Mouse (Mus musculus): ENCODE results near the gene Arhgap29.

Arhgap29 gene

DNA sequence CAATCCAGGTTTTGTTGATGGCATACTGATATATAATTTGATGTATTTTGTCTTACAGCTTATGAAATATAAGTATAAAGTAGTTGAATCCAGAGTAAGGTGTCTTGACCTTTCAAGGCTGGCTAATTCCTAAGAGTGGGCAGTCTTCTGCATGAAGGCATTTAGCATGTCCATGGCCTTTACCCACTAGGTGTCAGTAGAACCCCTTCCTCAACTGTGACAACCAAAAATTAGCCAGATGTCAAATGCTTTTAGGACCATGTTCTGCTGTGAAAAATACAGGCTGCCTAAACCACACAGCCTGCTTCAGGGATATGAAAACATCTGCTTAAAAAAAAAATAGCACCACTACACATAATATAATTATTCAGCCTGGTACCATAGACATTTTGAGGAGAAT is 11.8 kb downstream of the Arhgap29 start:
- TF ChIP-seq POU5F1 (IDR thresholded peaks at IDR 0.05; ENCODE audit: borderline replicate concordance, low read length) (no peak), NANOG (IDR thresholded peaks at IDR 0.05; ENCODE audit: borderline replicate concordance, low read length) (no peak), CTCF (conservative IDR thresholded peaks at IDR 0.05; ENCODE audit: low read length) (peak; percentile 54)
- Histone ChIP-seq H3K9me3 (ENCODE audit: low read length) (no peaks in the 10 kb centered on the region), H3K4me3 (replicated peaks; ENCODE audit: low read length) (no peak overlapping the region), H3K36me3 (ENCODE audit: insufficient read depth, low read length) (no peaks in the 10 kb centered on the region), H3K27me3 (ENCODE audit: insufficient read depth, low read length) (0 out of 2 replicates have a peak, but pooled peaks cover 4% of the 10 kb centered on the region), H3K4me1 (replicated peaks; ENCODE audit: low read depth, low read length) (peaks cover 19% of the 10 kb centered on the region)

GRCm38 (mm10) chr3:121967681-121968476 is 15.5 kb downstream of the Arhgap29 start:
- TF ChIP-seq NANOG (IDR thresholded peaks at IDR 0.05; ENCODE audit: borderline replicate concordance, low read length) (no peak), CTCF (conservative IDR thresholded peaks at IDR 0.05; ENCODE audit: low read length) (no peak), POU5F1 (IDR thresholded peaks at IDR 0.05; ENCODE audit: borderline replicate concordance, low read length) (no peak)
- H3K27me3 ChIP-seq (ENCODE audit: insufficient read depth, low read length) = 0 out of 2 replicates have a peak, but pooled peaks cover 4% of the 10 kb centered on the region
- peaks cover 20% of the 10 kb centered on the region for H3K4me1 ChIP-seq (replicated peaks; ENCODE audit: low read depth, low read length)
- peak overlapping the region; percentile 84 for H3K4me3 ChIP-seq (replicated peaks; ENCODE audit: low read length)
- H3K9me3 ChIP-seq (ENCODE audit: low read length) = no peaks in the 10 kb centered on the region
- H3K36me3 ChIP-seq (ENCODE audit: insufficient read depth, low read length) = no peaks in the 10 kb centered on the region

GRCm38 (mm10) chr3:121968621-121969020 is 16.3 kb downstream of the Arhgap29 start:
- H3K36me3 ChIP-seq (ENCODE audit: insufficient read depth, low read length) = no peaks in the 10 kb centered on the region
- 0 out of 2 replicates have a peak, but pooled peaks cover 4% of the 10 kb centered on the region for H3K27me3 ChIP-seq (ENCODE audit: insufficient read depth, low read length)
- H3K4me1 ChIP-seq (replicated peaks; ENCODE audit: low read depth, low read length) = peaks cover 20% of the 10 kb centered on the region
- TF ChIP-seq POU5F1 (IDR thresholded peaks at IDR 0.05; ENCODE audit: borderline replicate concordance, low read length) = no peak
- no peak for TF ChIP-seq NANOG (IDR thresholded peaks at IDR 0.05; ENCODE audit: borderline replicate concordance, low read length)
- TF ChIP-seq CTCF (conservative IDR thresholded peaks at IDR 0.05; ENCODE audit: low read length) = no peak
- H3K4me3 ChIP-seq (replicated peaks; ENCODE audit: low read length) = peak overlapping the region; percentile 84
- H3K9me3 ChIP-seq (ENCODE audit: low read length) = no peaks in the 10 kb centered on the region

DNA sequence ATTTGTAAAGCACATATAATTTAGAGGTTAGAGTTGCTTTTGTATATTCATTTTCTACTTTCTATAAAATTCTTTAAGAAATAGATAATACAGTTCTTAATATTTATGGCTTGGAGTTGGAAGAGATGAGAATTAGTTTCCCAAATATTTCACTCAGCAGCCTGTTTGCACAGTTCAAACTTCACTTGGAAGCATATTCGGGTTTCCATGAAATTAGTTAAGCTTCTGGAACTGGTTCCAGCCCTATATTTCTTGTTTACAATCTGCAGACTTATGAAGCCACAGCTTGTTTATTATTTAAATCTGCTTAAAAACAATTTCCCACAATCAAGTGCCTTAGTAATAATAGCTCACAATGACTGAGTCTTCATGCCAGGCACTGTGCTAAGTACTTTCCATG is 17.1 kb downstream of the Arhgap29 start:
- Histone ChIP-seq H3K4me1 (replicated peaks; ENCODE audit: low read depth, low read length) (peaks cover 20% of the 10 kb centered on the region), H3K27me3 (ENCODE audit: insufficient read depth, low read length) (0 out of 2 replicates have a peak, but pooled peaks cover 4% of the 10 kb centered on the region), H3K9me3 (ENCODE audit: low read length) (no peaks in the 10 kb centered on the region), H3K36me3 (ENCODE audit: insufficient read depth, low read length) (no peaks in the 10 kb centered on the region), H3K4me3 (replicated peaks; ENCODE audit: low read length) (no peak overlapping the region)
- TF ChIP-seq POU5F1 (IDR thresholded peaks at IDR 0.05; ENCODE audit: borderline replicate concordance, low read length) (no peak), CTCF (conservative IDR thresholded peaks at IDR 0.05; ENCODE audit: low read length) (no peak), NANOG (IDR thresholded peaks at IDR 0.05; ENCODE audit: borderline replicate concordance, low read length) (no peak)

GRCm38 (mm10) chr3:121973761-121974160 is 21.4 kb downstream of the Arhgap29 start:
- Histone ChIP-seq H3K9me3 (ENCODE audit: low read length) (no peaks in the 10 kb centered on the region), H3K27me3 (ENCODE audit: insufficient read depth, low read length) (no peaks in the 10 kb centered on the region), H3K4me1 (replicated peaks; ENCODE audit: low read depth, low read length) (peaks cover 5% of the 10 kb centered on the region), H3K4me3 (replicated peaks; ENCODE audit: low read length) (no peak overlapping the region), H3K36me3 (ENCODE audit: insufficient read depth, low read length) (no peaks in the 10 kb centered on the region)
- TF ChIP-seq CTCF (conservative IDR thresholded peaks at IDR 0.05; ENCODE audit: low read length) (no peak), POU5F1 (IDR thresholded peaks at IDR 0.05; ENCODE audit: borderline replicate concordance, low read length) (no peak), NANOG (IDR thresholded peaks at IDR 0.05; ENCODE audit: borderline replicate concordance, low read length) (no peak)

DNA sequence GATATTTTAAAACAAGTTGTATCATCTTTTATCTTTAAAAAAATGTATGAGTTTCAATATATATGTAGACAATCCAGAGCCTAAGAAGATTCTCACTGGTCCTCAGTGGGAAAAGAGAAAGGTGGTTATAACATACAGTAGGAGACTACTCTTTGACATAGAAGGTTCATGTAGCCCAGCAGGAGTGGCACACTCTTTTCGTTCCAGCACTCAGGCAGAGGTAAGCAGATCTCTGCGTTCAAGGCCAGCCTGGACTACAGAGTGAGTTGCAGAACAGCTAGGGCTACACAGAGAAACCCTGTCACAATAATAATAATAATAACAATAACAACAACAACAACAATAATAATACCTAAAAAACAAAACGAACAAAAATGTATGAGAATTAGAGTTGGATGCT is 23.0 kb downstream of the Arhgap29 start:
- Histone ChIP-seq H3K36me3 (ENCODE audit: insufficient read depth, low read length) (no peaks in the 10 kb centered on the region), H3K27me3 (ENCODE audit: insufficient read depth, low read length) (no peaks in the 10 kb centered on the region), H3K9me3 (ENCODE audit: low read length) (no peaks in the 10 kb centered on the region), H3K4me1 (replicated peaks; ENCODE audit: low read depth, low read length) (no peaks in the 10 kb centered on the region), H3K4me3 (replicated peaks; ENCODE audit: low read length) (no peak overlapping the region)
- no peak for TF ChIP-seq NANOG (IDR thresholded peaks at IDR 0.05; ENCODE audit: borderline replicate concordance, low read length)
- no peak for TF ChIP-seq CTCF (conservative IDR thresholded peaks at IDR 0.05; ENCODE audit: low read length)
- TF ChIP-seq POU5F1 (IDR thresholded peaks at IDR 0.05; ENCODE audit: borderline replicate concordance, low read length) = no peak

- no peaks in the 10 kb centered on the region for H3K27me3 ChIP-seq (ENCODE audit: insufficient read depth, low read length)
- H3K4me3 ChIP-seq (replicated peaks; ENCODE audit: low read length) = no peak overlapping the region
- no peaks in the 10 kb centered on the region for H3K9me3 ChIP-seq (ENCODE audit: low read length)
- TF ChIP-seq NANOG (IDR thresholded peaks at IDR 0.05; ENCODE audit: borderline replicate concordance, low read length) (no peak), POU5F1 (IDR thresholded peaks at IDR 0.05; ENCODE audit: borderline replicate concordance, low read length) (no peak), CTCF (conservative IDR thresholded peaks at IDR 0.05; ENCODE audit: low read length) (no peak)
- H3K36me3 ChIP-seq (ENCODE audit: insufficient read depth, low read length) = peaks cover 3% of the 10 kb centered on the region; the same call in 1 of the 2 replicates
- H3K4me1 ChIP-seq (replicated peaks; ENCODE audit: low read depth, low read length) = 0 out of 2 replicates have a peak, but pooled peaks cover 4% of the 10 kb centered on the region
Observed at GRCm38 (mm10) chr3:121981306-121981705, 29.0 kb downstream of the Arhgap29 start.

DNA sequence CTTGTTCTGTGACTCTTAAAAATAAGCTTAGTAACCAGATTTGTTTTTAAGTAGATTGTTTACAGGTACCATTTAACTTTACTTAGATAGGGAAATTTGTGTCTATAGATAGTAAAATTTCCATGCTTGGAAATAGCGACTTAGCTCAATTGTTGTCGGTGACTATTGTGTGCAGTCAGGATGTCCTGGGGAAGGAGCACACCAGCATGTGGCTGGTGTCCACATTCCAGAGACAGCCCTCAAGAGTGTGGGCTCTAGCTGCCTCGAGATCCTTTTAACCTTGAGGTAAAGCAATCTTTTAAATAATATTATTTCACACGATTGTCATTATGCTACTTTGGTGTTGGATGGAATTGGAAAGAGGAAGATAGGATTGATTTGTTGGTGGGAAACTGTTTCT is 30.1 kb downstream of the Arhgap29 start:
- no peak for TF ChIP-seq CTCF (conservative IDR thresholded peaks at IDR 0.05; ENCODE audit: low read length)
- no peak for TF ChIP-seq POU5F1 (IDR thresholded peaks at IDR 0.05; ENCODE audit: borderline replicate concordance, low read length)
- no peak for TF ChIP-seq NANOG (IDR thresholded peaks at IDR 0.05; ENCODE audit: borderline replicate concordance, low read length)
- no peaks in the 10 kb centered on the region for H3K9me3 ChIP-seq (ENCODE audit: low read length)
- H3K36me3 ChIP-seq (ENCODE audit: insufficient read depth, low read length) = peaks cover 3% of the 10 kb centered on the region; the same call in 1 of the 2 replicates
- H3K4me1 ChIP-seq (replicated peaks; ENCODE audit: low read depth, low read length) = 0 out of 2 replicates have a peak, but pooled peaks cover 4% of the 10 kb centered on the region
- H3K4me3 ChIP-seq (replicated peaks; ENCODE audit: low read length) = no peak overlapping the region
- H3K27me3 ChIP-seq (ENCODE audit: insufficient read depth, low read length) = no peaks in the 10 kb centered on the region

Measured in E14TG2a.4 (cell line).